Mouse (Mus musculus) effector memory CD4-positive, alpha-beta T cell, adult 7 months (primary cell): ENCODE data around the gene Vmn1r8. TPM values are rescaled to one million over a fixed set of nuclear protein-coding genes. Genes with fewer than 3 reads are reported as not detected.

ENCODE experiments used
- polyA plus RNA-seq: library from polyadenylated mRNA; unstranded; fragments of 100-300 nt; shearing (Covaris generic); gene quantifications from one replicate; pipeline ENCODE4 v1.2.1, GENCODE M21; 2017

Vmn1r8 gene
- not detected for polyA plus RNA-seq

DNA sequence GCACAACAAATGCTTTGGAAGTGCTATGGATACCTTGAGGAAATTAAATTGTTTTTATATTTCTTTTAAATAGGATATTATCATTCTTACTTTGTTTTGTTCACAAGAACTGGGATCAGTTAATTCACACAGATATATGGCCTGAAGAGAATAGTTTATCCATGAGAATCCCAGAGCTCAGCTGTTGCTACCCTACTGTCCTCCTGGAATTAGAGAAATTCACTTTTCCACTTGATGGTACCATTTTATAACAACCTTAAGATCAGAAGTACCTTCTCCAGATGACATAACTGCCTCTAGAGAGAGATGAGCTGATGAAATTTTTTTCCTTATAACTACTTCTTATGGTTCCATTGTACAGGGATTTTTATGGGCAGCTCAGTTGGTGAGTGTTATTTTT, at the start of gene Vmn1r8:
TSS of gene Vmn1r8 (plus strand) at position 301 of the 400 bp plus-strand sequence.

GRCm38 (mm10) chr6:56996943-56997342, 35.1 kb upstream of the Vmn1r8 start, which contains the start of gene Vmn1r6:
Vmn1r6 (plus strand) TSS chr6:56997243.

DNA sequence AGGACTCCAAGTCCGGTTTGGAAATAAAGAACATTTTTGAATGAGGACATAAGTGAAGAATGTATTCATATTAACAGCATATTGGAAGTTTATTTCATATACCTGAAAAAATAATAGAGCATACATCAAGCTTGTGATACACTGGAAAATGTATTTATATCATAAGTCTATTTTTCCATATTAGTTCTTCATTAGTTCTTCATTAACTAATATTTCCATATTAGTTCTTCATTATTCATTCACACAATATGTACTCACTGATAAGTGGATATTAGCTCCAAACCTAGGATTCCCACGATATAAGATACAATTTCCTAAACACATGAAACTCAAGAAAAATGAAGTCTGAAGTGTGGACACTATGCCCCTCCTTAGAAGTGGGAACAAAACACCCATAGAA, 6.9 kb upstream of the Vmn1r8 start, which contains the start of gene Vmn1r7:
TSS of gene Vmn1r7 (minus strand) at position 101 of the 400 bp plus-strand sequence.

DNA sequence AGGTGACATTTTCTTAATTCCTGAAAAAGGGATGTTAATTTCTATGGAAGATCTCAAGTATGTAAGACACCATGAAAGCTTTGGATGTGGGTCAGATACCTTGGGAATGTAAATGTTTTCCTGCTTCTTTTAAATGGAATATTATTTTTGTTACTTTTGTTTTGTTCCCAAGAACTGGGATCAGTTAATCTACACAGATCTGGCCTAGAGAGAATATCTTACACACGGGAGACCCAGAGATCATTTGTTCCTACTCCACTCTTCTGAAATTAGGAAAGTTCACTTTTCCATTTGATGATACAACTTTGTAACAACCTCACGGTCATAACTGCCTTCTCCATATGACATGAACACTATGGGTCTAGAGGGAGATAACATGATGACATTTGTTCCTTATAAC, 34.4 kb downstream of the Vmn1r8 start, which contains the start of gene Vmn1r9:
TSS of gene Vmn1r9 (plus strand) at position 301 of the 400 bp plus-strand sequence.

Other genes starting within 250 kb of the Vmn1r8 start
- 106 TPM for gene Kbtbd2, start 234.5 kb upstream of the Vmn1r8 start, polyA plus RNA-seq
- not detected for gene Fkbp9, start 200.2 kb upstream of the Vmn1r8 start, polyA plus RNA-seq
- gene Nt5c3, start 108.4 kb upstream of the Vmn1r8 start, polyA plus RNA-seq: 51.0 TPM
- not detected for gene Vmn1r4, start 108.3 kb upstream of the Vmn1r8 start, polyA plus RNA-seq
- gene Vmn1r5, start 62.0 kb upstream of the Vmn1r8 start, polyA plus RNA-seq: not detected
- 0.07 TPM for gene Vmn1r6, start 35.0 kb upstream of the Vmn1r8 start, polyA plus RNA-seq
- not detected for gene Vmn1r7, start 7.0 kb upstream of the Vmn1r8 start, polyA plus RNA-seq
- not detected for gene Vmn1r9, start 34.5 kb downstream of the Vmn1r8 start, polyA plus RNA-seq
- gene Vmn1r10, start 77.2 kb downstream of the Vmn1r8 start, polyA plus RNA-seq: not detected
- 0.16 TPM for gene Vmn1r11, start 101.2 kb downstream of the Vmn1r8 start, polyA plus RNA-seq
- gene Vmn1r12, start 124.6 kb downstream of the Vmn1r8 start, polyA plus RNA-seq: 0.37 TPM
- gene Vmn1r13, start 171.0 kb downstream of the Vmn1r8 start, polyA plus RNA-seq: 1.1 TPM
- not detected for gene Vmn1r14, start 199.4 kb downstream of the Vmn1r8 start, polyA plus RNA-seq
- gene Vmn1r15, start 225.7 kb downstream of the Vmn1r8 start, polyA plus RNA-seq: not detected